ENCODE assay signal across 7 mouse cellular contexts in the genomic region with DNA sequence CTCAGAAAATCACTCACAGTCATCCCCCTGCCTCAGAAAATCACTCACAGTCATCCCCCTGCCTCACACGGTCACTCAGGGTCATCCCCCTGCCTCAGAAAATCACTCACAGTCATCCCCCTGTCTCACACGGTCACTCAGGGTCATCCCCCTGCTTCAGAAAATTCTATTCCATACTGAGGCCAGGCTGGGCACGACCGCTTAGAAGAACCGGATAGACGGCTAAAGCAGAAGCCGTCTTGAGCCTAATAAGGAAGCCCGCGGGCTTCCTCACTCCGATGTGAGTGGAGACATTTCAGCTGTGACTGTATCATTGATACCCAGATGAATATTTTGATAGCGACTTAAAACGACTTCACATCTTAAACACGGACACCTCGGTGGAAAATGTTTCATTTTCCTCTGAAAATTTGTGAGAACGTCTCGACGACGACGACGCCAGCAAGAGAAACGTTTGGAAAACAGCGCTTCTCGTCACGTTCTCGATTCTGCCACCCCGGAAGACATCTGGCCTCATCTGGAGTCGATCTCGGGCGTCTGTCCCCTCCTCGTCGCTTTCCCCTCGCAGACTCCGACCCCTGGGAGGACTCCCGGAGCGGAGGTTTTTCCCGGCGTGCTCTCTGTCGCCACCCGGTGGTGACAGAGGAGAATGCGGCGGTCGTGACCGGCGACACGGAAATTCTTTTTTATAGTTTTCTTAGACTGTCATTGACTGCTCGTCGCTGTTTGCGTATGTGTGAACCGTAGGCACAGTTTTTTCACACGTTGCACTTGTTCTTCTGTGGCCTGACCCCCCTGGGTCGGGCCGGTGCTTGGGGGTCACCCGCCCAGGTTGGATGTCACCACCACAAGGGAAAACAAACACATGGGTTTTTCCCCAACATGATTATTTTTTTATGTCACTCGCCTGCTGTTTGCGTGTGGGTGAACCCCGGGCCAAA. TPM values are rescaled to one million over a fixed set of nuclear protein-coding genes. Genes with fewer than 3 reads are reported as not detected.
DNase-seq lines count a peak whose midpoint lies in the region; TF ChIP-seq lines count a peak whose summit lies in the region.
"Not testable (repeated sequence)": the region's sequence is repeated elsewhere in the genome, so short reads cannot be mapped to it uniquely, and the experiment has no call there.

No protein-coding gene starts in this region.

- DNase-seq in adrenal gland, adult 18-20 months (ENCODE audit: low spot score in 2 of 2): peak; percentile 73 to 92
- DNase-seq in cerebellum, postnatal 4 days (ENCODE audit: low spot score in 2 of 2): peak; percentile 80 to 93
- peak; percentile 67 for DNase-seq in gastrocnemius, postnatal 25 days
- DNase-seq in kidney, adult 18-20 months: peak; percentile 95
- peak; percentile 82 to 91 for DNase-seq in left cerebral cortex, postnatal 25 days (ENCODE audit: low spot score in 2 of 2)
- peak; percentile 50 for DNase-seq in midbrain, embryonic 10.5 days (ENCODE audit: low spot score)

- H3K4me1 ChIP-seq in midbrain, embryonic 10.5 days; small intestine, adult 2 months (ENCODE audit: control insufficient read depth, insufficient read depth, insufficient read length, low read length): not testable (repeated sequence)

- WGBS in midbrain, embryonic 10.5 days: 79% methylated on average over 56 of the region's 56 CpGs
- WGBS in small intestine, adult 2 months: 82% methylated on average over 56 of the region's 56 CpGs

- not testable (repeated sequence) for H3K27me3 ChIP-seq in midbrain, embryonic 10.5 days (ENCODE audit: low read depth, poor library complexity, severe bottlenecking); small intestine, adult 2 months (ENCODE audit: control insufficient read depth, insufficient read depth, low read length)

- H3K36me3 ChIP-seq in midbrain, embryonic 10.5 days: peaks cover 47% of the 10 kb centered on the region
- H3K36me3 ChIP-seq in small intestine, adult 2 months (ENCODE audit: control insufficient read depth, insufficient read depth, low read length): peaks cover 23% of the 10 kb centered on the region

- not testable (repeated sequence) for H3K27ac ChIP-seq in midbrain, embryonic 10.5 days (replicated peaks); small intestine, adult 2 months (ENCODE audit: insufficient read depth, low read depth, low read length)

- peaks cover 49% of the 10 kb centered on the region for H3K9me3 ChIP-seq in midbrain, embryonic 10.5 days (replicated peaks)

- TF ChIP-seq CTCF in small intestine, adult 2 months (IDR thresholded peaks at IDR 0.05; ENCODE audit: extremely low read depth, insufficient read length, insufficient replicate concordance, low read depth, low read length): not testable (repeated sequence)

- TF ChIP-seq POLR2A in small intestine, adult 2 months (IDR thresholded peaks at IDR 0.05; ENCODE audit: low read depth, low read length): not testable (repeated sequence)

- not testable (repeated sequence) for H3K4me3 ChIP-seq in midbrain, embryonic 10.5 days
- H3K4me3 ChIP-seq in small intestine, adult 2 months (ENCODE audit: low read depth, low read length): peak overlapping the region; percentile 37

- intact Hi-C loops in left cerebral cortex, postnatal 25 days (cut with DNase I): not testable (repeated sequence)

RNA-seq across cellular contexts. Expression of gene Gm21887, which starts 19.5 kb away (rescaled TPM):
- 100 to 1,000 TPM; 358 to 418 TPM for total RNA-seq in adrenal gland, adult 18-20 months (2021)
- 10 to 100 TPM; 31.6 to 43.1 TPM for total RNA-seq in gastrocnemius, postnatal 25 days (2021)
- 100 to 1,000 TPM; 175 to 177 TPM for total RNA-seq in left cerebral cortex, postnatal 25 days (2021)
- polyA plus RNA-seq in midbrain, embryonic 10.5 days (2016; fragmentation: Nextera tagmentation; extraction: Ambion mirVana): 224 and 306 TPM in 2 replicates
- polyA plus RNA-seq in small intestine, adult 2 months (2012; rRNA removed): 9.0 and 759 TPM in 2 replicates
